Comparison of ENCODE assay signal across 11 mouse cellular contexts in genomic region chr16:59548582-59548947, GRCm38 (mm10). TPM values are rescaled to one million over a fixed set of nuclear protein-coding genes. Genes with fewer than 3 reads are reported as not detected.
DNase-seq lines count a peak whose midpoint lies in the region; ATAC-seq and TF ChIP-seq lines count a peak whose summit lies in the region.
"Had no signal": no experiment of that assay in that cellular context is flagged by ENCODE, and none has a peak within 500 bp of the region (broad histone marks: within the 10 kb centered on the region; RNA-seq: fewer than 3 reads in every experiment).

No protein-coding gene starts in this region.

- no peak for TF ChIP-seq CTCF in cerebellum, adult 2 months (IDR thresholded peaks at IDR 0.05; ENCODE audit: borderline replicate concordance, insufficient read depth, low read depth, low read length)

- H3K27ac ChIP-seq in heart, embryonic 15.5 days: peak overlapping the region; percentile 69
- peak overlapping the region; percentile 14; the same call in 1 of the 2 replicates for H3K27ac ChIP-seq in limb, embryonic 14.5 days (replicated peaks; ENCODE audit: low read depth, low read length)
- no peak overlapping the region for H3K27ac ChIP-seq in limb, embryonic 10.5 days
- peak overlapping the region; percentile 65; the same call in 1 of the 2 replicates for H3K27ac ChIP-seq in forebrain, embryonic 15.5 days (replicated peaks)
- 0 out of 2 replicates have a peak overlapping the region, but pooled peaks have one; percentile 34 for H3K27ac ChIP-seq in midbrain, embryonic 15.5 days
- H3K27ac ChIP-seq in cerebellum, adult 2 months (ENCODE audit: insufficient read depth, low read length): no peak overlapping the region

- no peak for DNase-seq in heart, adult 9 months (ENCODE audit: low spot score in 2 of 2)
- no peak for DNase-seq in limb, embryonic 14.5 days (ENCODE audit: low spot score)
- DNase-seq in limb, embryonic 10.5 days (ENCODE audit: low spot score): no peak
- no peak for DNase-seq in kidney, postnatal 25 days
- no peak for DNase-seq in cerebellum, adult 2 months
- DNase-seq: cerebellum, adult 11-12 months had no signal

- peaks cover 11% of the 10 kb centered on the region; the same call in 1 of the 2 replicates for H3K36me3 ChIP-seq in heart, embryonic 15.5 days
- H3K36me3 ChIP-seq in limb, embryonic 14.5 days (ENCODE audit: control insufficient read depth, insufficient read depth, low read length): peaks cover 7% of the 10 kb centered on the region
- peaks cover 7% of the 10 kb centered on the region; the same call in 1 of the 2 replicates for H3K36me3 ChIP-seq in limb, embryonic 10.5 days
- H3K36me3 ChIP-seq in forebrain, embryonic 15.5 days: no peaks in the 10 kb centered on the region
- H3K36me3 ChIP-seq in midbrain, embryonic 15.5 days (replicated peaks): no peaks in the 10 kb centered on the region

- H3K4me3 ChIP-seq in heart, embryonic 15.5 days: no peak overlapping the region
- no peak overlapping the region for H3K4me3 ChIP-seq in limb, embryonic 14.5 days (replicated peaks; ENCODE audit: low read length)
- no peak overlapping the region for H3K4me3 ChIP-seq in limb, embryonic 10.5 days
- no peak overlapping the region for H3K4me3 ChIP-seq in forebrain, embryonic 15.5 days
- no peak overlapping the region for H3K4me3 ChIP-seq in midbrain, embryonic 15.5 days
- H3K4me3 ChIP-seq in cerebellum, adult 2 months (replicated peaks; ENCODE audit: insufficient read depth, low read depth, low read length): no peak overlapping the region

- H3K9ac ChIP-seq in heart, embryonic 15.5 days: no peak overlapping the region
- no peak overlapping the region for H3K9ac ChIP-seq in limb, embryonic 14.5 days (ENCODE audit: low read depth, low read length, severe bottlenecking)
- no peak overlapping the region for H3K9ac ChIP-seq in forebrain, embryonic 15.5 days (replicated peaks)
- H3K9ac ChIP-seq in midbrain, embryonic 15.5 days: no peak overlapping the region

- no peak overlapping the region; the same call in 1 of the 2 replicates for H3K4me2 ChIP-seq in heart, embryonic 15.5 days
- H3K4me2 ChIP-seq in limb, embryonic 14.5 days (replicated peaks; ENCODE audit: low read depth, low read length, severe bottlenecking): no peak overlapping the region
- H3K4me2 ChIP-seq in forebrain, embryonic 15.5 days (replicated peaks): no peak overlapping the region
- H3K4me2 ChIP-seq in midbrain, embryonic 15.5 days: no peak overlapping the region
- H3K4me2 ChIP-seq: liver, embryonic 11.5 days had no signal

- H3K4me1 ChIP-seq in heart, embryonic 15.5 days (replicated peaks): peaks cover 22% of the 10 kb centered on the region
- peaks cover 6% of the 10 kb centered on the region for H3K4me1 ChIP-seq in limb, embryonic 14.5 days (ENCODE audit: control insufficient read depth, insufficient read depth, low read length)
- peaks cover 5% of the 10 kb centered on the region; the same call in 1 of the 2 replicates for H3K4me1 ChIP-seq in limb, embryonic 10.5 days
- peaks cover 18% of the 10 kb centered on the region for H3K4me1 ChIP-seq in forebrain, embryonic 15.5 days
- peaks cover 19% of the 10 kb centered on the region for H3K4me1 ChIP-seq in midbrain, embryonic 15.5 days
- H3K4me1 ChIP-seq in cerebellum, adult 2 months (ENCODE audit: control insufficient read depth, insufficient read depth, low read length): peaks cover 5% of the 10 kb centered on the region

- no peak for ATAC-seq in heart, embryonic 15.5 days (replicated peaks; ENCODE audit: insufficient number of reproducible peaks, insufficient read depth, low FRiP score, low read depth)
- no peak for ATAC-seq in limb, embryonic 14.5 days (ENCODE audit: low FRiP score, low read depth)
- peak; percentile 36; the same call in 1 of the 2 replicates for ATAC-seq in forebrain, embryonic 15.5 days (replicated peaks)
- peak; percentile 70 for ATAC-seq in midbrain, embryonic 15.5 days (replicated peaks)
- ATAC-seq: CD4-positive, CD25-positive, alpha-beta regulatory T cell, adult 4 months had no signal

- H3K9me3 ChIP-seq in heart, embryonic 15.5 days (replicated peaks): no peaks in the 10 kb centered on the region
- no peaks in the 10 kb centered on the region for H3K9me3 ChIP-seq in limb, embryonic 14.5 days (ENCODE audit: control insufficient read depth, low read length)
- H3K9me3 ChIP-seq in limb, embryonic 10.5 days (replicated peaks): no peaks in the 10 kb centered on the region
- no peaks in the 10 kb centered on the region for H3K9me3 ChIP-seq in forebrain, embryonic 15.5 days
- H3K9me3 ChIP-seq in midbrain, embryonic 15.5 days: no peaks in the 10 kb centered on the region

- H3K27me3 ChIP-seq in heart, embryonic 15.5 days: no peaks in the 10 kb centered on the region
- H3K27me3 ChIP-seq in limb, embryonic 14.5 days (ENCODE audit: control insufficient read depth, insufficient read depth, low read length): no peaks in the 10 kb centered on the region
- no peaks in the 10 kb centered on the region for H3K27me3 ChIP-seq in limb, embryonic 10.5 days (ENCODE audit: low read depth, poor library complexity, severe bottlenecking)
- no peaks in the 10 kb centered on the region for H3K27me3 ChIP-seq in forebrain, embryonic 15.5 days
- H3K27me3 ChIP-seq in midbrain, embryonic 15.5 days (replicated peaks): no peaks in the 10 kb centered on the region
- no peaks in the 10 kb centered on the region for H3K27me3 ChIP-seq in cerebellum, adult 2 months (ENCODE audit: control insufficient read depth, insufficient read depth, low read length)

- 77% methylated on average over 4 of the region's 4 CpGs for WGBS in heart, embryonic 15.5 days
- 92% methylated on average over 4 of the region's 4 CpGs for WGBS in limb, embryonic 14.5 days
- WGBS in limb, embryonic 10.5 days: 96% methylated on average over 4 of the region's 4 CpGs
- WGBS in forebrain, embryonic 15.5 days: 79% methylated on average over 4 of the region's 4 CpGs
- WGBS in midbrain, embryonic 15.5 days: 79% methylated on average over 4 of the region's 4 CpGs
- WGBS in cerebellum, adult 2 months: 88% methylated on average over 4 of the region's 4 CpGs

- no peak for TF ChIP-seq POLR2A in limb, embryonic 14.5 days (IDR thresholded peaks at IDR 0.05; ENCODE audit: borderline replicate concordance, extremely low read depth, insufficient read depth, insufficient read length)
- no peak for TF ChIP-seq POLR2A in cerebellum, adult 2 months (IDR thresholded peaks at IDR 0.05; ENCODE audit: borderline replicate concordance, insufficient read depth, low read length)

RNA-seq across cellular contexts. Expression of gene Crybg3, which starts 52.2 kb away (rescaled TPM):
- polyA plus RNA-seq in heart, embryonic 15.5 days (2015; fragmentation: Nextera tagmentation; extraction: Ambion mirVana): 10.6 and 11.3 TPM in 2 replicates
- polyA plus RNA-seq in limb, embryonic 14.5 days (2012; rRNA removed): 15.3 and 16.6 TPM in 2 replicates
- 17.2 and 19.3 TPM in 2 replicates for polyA plus RNA-seq in limb, embryonic 14.5 days (2014; fragmentation: Nextera tagmentation; extraction: Ambion mirVana)
- 7.2 and 7.8 TPM in 2 replicates for polyA plus RNA-seq in limb, embryonic 10.5 days (2016; fragmentation: Nextera tagmentation; extraction: Ambion mirVana)
- polyA plus RNA-seq in forebrain, embryonic 15.5 days (2015; fragmentation: Nextera tagmentation; extraction: Ambion mirVana): 2.2 and 2.3 TPM in 2 replicates
- polyA plus RNA-seq in midbrain, embryonic 15.5 days (2015; fragmentation: Nextera tagmentation; extraction: Ambion mirVana): 2.5 and 3.0 TPM in 2 replicates
- 4.8 and 5.7 TPM in 2 replicates for polyA plus RNA-seq in cerebellum, adult 2 months (2012; rRNA removed)

Comparison
In these comparisons a context has a peak if more than half of its experiments do, and no peak if none do; other contexts are left out.
1. H3K27ac ChIP-seq: peak in heart, embryonic 15.5 days (single experiment), limb, embryonic 14.5 days (single experiment), forebrain, embryonic 15.5 days (single experiment) and midbrain, embryonic 15.5 days (single experiment); none in limb, embryonic 10.5 days (single experiment) and cerebellum, adult 2 months (single experiment).
2. ATAC-seq: peak in forebrain, embryonic 15.5 days (single experiment) and midbrain, embryonic 15.5 days (single experiment); none in heart, embryonic 15.5 days (single experiment) and limb, embryonic 14.5 days (single experiment).